Mouse (Mus musculus): ENCODE data around the gene Socs5. TPM values are rescaled to one million over a fixed set of nuclear protein-coding genes. Genes with fewer than 3 reads are reported as not detected.

Socs5 gene
- polyA plus RNA-seq, 1 experiment from 2014 or later: 8.5 TPM

GRCm38 (mm10) chr17:87112852-87113592 is 5.5 kb downstream of the Socs5 start:
- DNase-seq (ENCODE audit: low spot score): no peak
- Histone ChIP-seq H3K27ac (replicated peaks) (no peak overlapping the region), H3K4me3 (no peak overlapping the region), H3K27me3 (ENCODE audit: low read depth, poor library complexity, severe bottlenecking) (peaks cover 5% of the 10 kb centered on the region; the same call in 1 of the 2 replicates), H3K4me1 (peaks cover 15% of the 10 kb centered on the region), H3K36me3 (no peaks in the 10 kb centered on the region), H3K9me3 (replicated peaks) (no peaks in the 10 kb centered on the region)
- 82% methylated on average over 5 of the region's 5 CpGs for WGBS

- no peak for DNase-seq (ENCODE audit: low spot score)
- H3K27me3 ChIP-seq (ENCODE audit: low read depth, poor library complexity, severe bottlenecking): no peaks in the 10 kb centered on the region
- 0 out of 2 replicates have a peak, but pooled peaks cover 4% of the 10 kb centered on the region for H3K4me1 ChIP-seq
- 81% methylated on average over 6 of the region's 6 CpGs for WGBS
- H3K4me3 ChIP-seq: no peak overlapping the region
- no peak overlapping the region for H3K27ac ChIP-seq (replicated peaks)
- no peaks in the 10 kb centered on the region for H3K9me3 ChIP-seq (replicated peaks)
- H3K36me3 ChIP-seq: no peaks in the 10 kb centered on the region
These were observed 8.1 kb downstream of the Socs5 start for GRCm38 (mm10) chr17:87115615-87116014.

- DNase-seq (ENCODE audit: low spot score): no peak
- Histone ChIP-seq H3K27me3 (ENCODE audit: low read depth, poor library complexity, severe bottlenecking) (no peaks in the 10 kb centered on the region), H3K9me3 (replicated peaks) (no peaks in the 10 kb centered on the region), H3K27ac (replicated peaks) (no peak overlapping the region), H3K36me3 (no peaks in the 10 kb centered on the region), H3K4me1 (no peaks in the 10 kb centered on the region), H3K4me3 (no peak overlapping the region)
- WGBS: 92% methylated on average over 7 of the region's 7 CpGs
These were observed 11.6 kb downstream of the Socs5 start for GRCm38 (mm10) chr17:87118966-87119526.

- H3K4me3 ChIP-seq: peak overlapping the region; percentile 45
- H3K27ac ChIP-seq (replicated peaks): peak overlapping the region; percentile 52; the same call in 1 of the 2 replicates
These were observed 17.9 kb downstream of the Socs5 start for GRCm38 (mm10) chr17:87125344-87125743.

GRCm38 (mm10) chr17:87132258-87132657 is 24.8 kb downstream of the Socs5 start:
- Histone ChIP-seq H3K4me3 (no peak overlapping the region), H3K4me1 (no peaks in the 10 kb centered on the region), H3K27ac (replicated peaks) (no peak overlapping the region), H3K9me3 (replicated peaks) (no peaks in the 10 kb centered on the region), H3K36me3 (peaks cover 17% of the 10 kb centered on the region), H3K27me3 (ENCODE audit: low read depth, poor library complexity, severe bottlenecking) (no peaks in the 10 kb centered on the region)
- 87% methylated on average over 4 of the region's 4 CpGs for WGBS
- DNase-seq (ENCODE audit: low spot score): no peak

More at GRCm38 (mm10) chr17:87125344-87125743, 17.9 kb downstream of the Socs5 start:
- H3K4me1 ChIP-seq: peaks cover 8% of the 10 kb centered on the region
- DNase-seq (ENCODE audit: low spot score): peak; percentile 27
- peaks cover 11% of the 10 kb centered on the region for H3K36me3 ChIP-seq
- H3K27me3 ChIP-seq (ENCODE audit: low read depth, poor library complexity, severe bottlenecking): peaks cover 4% of the 10 kb centered on the region; the same call in 1 of the 2 replicates
- WGBS: 44% methylated on average over 24 of the region's 24 CpGs
- H3K9me3 ChIP-seq (replicated peaks): no peaks in the 10 kb centered on the region

GRCm38 (mm10) chr17:87133823-87134222 is 26.3 kb downstream of the Socs5 start:
- no peaks in the 10 kb centered on the region for H3K4me1 ChIP-seq
- no peak overlapping the region for H3K27ac ChIP-seq (replicated peaks)
- no peaks in the 10 kb centered on the region for H3K27me3 ChIP-seq (ENCODE audit: low read depth, poor library complexity, severe bottlenecking)
- H3K9me3 ChIP-seq (replicated peaks): no peaks in the 10 kb centered on the region
- peak; percentile 26 for DNase-seq (ENCODE audit: low spot score)
- peaks cover 17% of the 10 kb centered on the region for H3K36me3 ChIP-seq
- 70% methylated on average over 23 of the region's 23 CpGs for WGBS
- 0 out of 2 replicates have a peak overlapping the region, but pooled peaks have one; percentile 9 for H3K4me3 ChIP-seq

- DNase-seq (ENCODE audit: low spot score): no peak
- Histone ChIP-seq H3K27me3 (ENCODE audit: low read depth, poor library complexity, severe bottlenecking) (no peaks in the 10 kb centered on the region), H3K36me3 (peaks cover 17% of the 10 kb centered on the region), H3K4me3 (no peak overlapping the region), H3K9me3 (replicated peaks) (no peaks in the 10 kb centered on the region), H3K4me1 (no peaks in the 10 kb centered on the region), H3K27ac (replicated peaks) (no peak overlapping the region)
- WGBS: 94% methylated on average over 24 of the region's 24 CpGs
These were observed 27.2 kb downstream of the Socs5 start for GRCm38 (mm10) chr17:87134631-87135030.

GRCm38 (mm10) chr17:87135741-87136140 is 28.3 kb downstream of the Socs5 start:
- Histone ChIP-seq H3K4me1 (no peaks in the 10 kb centered on the region), H3K27ac (replicated peaks) (no peak overlapping the region), H3K4me3 (no peak overlapping the region), H3K9me3 (replicated peaks) (no peaks in the 10 kb centered on the region), H3K27me3 (ENCODE audit: low read depth, poor library complexity, severe bottlenecking) (no peaks in the 10 kb centered on the region), H3K36me3 (peaks cover 17% of the 10 kb centered on the region)
- DNase-seq (ENCODE audit: low spot score): no peak
- WGBS: 90% methylated on average over 6 of the region's 6 CpGs

GRCm38 (mm10) chr17:87141188-87141935 is 33.9 kb downstream of the Socs5 start:
- Histone ChIP-seq H3K9me3 (replicated peaks) (no peaks in the 10 kb centered on the region; the same call in 1 of the 2 replicates), H3K27ac (replicated peaks) (no peak overlapping the region), H3K4me1 (no peaks in the 10 kb centered on the region), H3K27me3 (ENCODE audit: low read depth, poor library complexity, severe bottlenecking) (no peaks in the 10 kb centered on the region), H3K36me3 (no peaks in the 10 kb centered on the region), H3K4me3 (no peak overlapping the region)
- 87% methylated on average over 9 of the region's 9 CpGs for WGBS
- DNase-seq (ENCODE audit: low spot score): no peak

GRCm38 (mm10) chr17:87142271-87142670 is 34.8 kb downstream of the Socs5 start:
- no peaks in the 10 kb centered on the region for H3K27me3 ChIP-seq (ENCODE audit: low read depth, poor library complexity, severe bottlenecking)
- peak; percentile 19 for DNase-seq (ENCODE audit: low spot score)
- 67% methylated on average over 11 of the region's 11 CpGs for WGBS
- H3K36me3 ChIP-seq: no peaks in the 10 kb centered on the region
- H3K4me3 ChIP-seq: no peak overlapping the region
- no peaks in the 10 kb centered on the region; the same call in 1 of the 2 replicates for H3K9me3 ChIP-seq (replicated peaks)
- no peaks in the 10 kb centered on the region for H3K4me1 ChIP-seq
- H3K27ac ChIP-seq (replicated peaks): no peak overlapping the region

- Histone ChIP-seq H3K36me3 (no peaks in the 10 kb centered on the region), H3K27ac (replicated peaks) (no peak overlapping the region), H3K4me1 (no peaks in the 10 kb centered on the region), H3K9me3 (replicated peaks) (no peaks in the 10 kb centered on the region; the same call in 1 of the 2 replicates), H3K4me3 (no peak overlapping the region), H3K27me3 (ENCODE audit: low read depth, poor library complexity, severe bottlenecking) (no peaks in the 10 kb centered on the region)
- 81% methylated on average over 14 of the region's 14 CpGs for WGBS
- no peak for DNase-seq (ENCODE audit: low spot score)
These were observed 35.7 kb downstream of the Socs5 start for GRCm38 (mm10) chr17:87143186-87143585.

- Histone ChIP-seq H3K36me3 (no peaks in the 10 kb centered on the region), H3K9me3 (replicated peaks) (no peaks in the 10 kb centered on the region; the same call in 1 of the 2 replicates), H3K4me3 (no peak overlapping the region), H3K27me3 (ENCODE audit: low read depth, poor library complexity, severe bottlenecking) (no peaks in the 10 kb centered on the region), H3K27ac (replicated peaks) (no peak overlapping the region), H3K4me1 (no peaks in the 10 kb centered on the region)
- 86% methylated on average over 8 of the region's 8 CpGs for WGBS
- DNase-seq (ENCODE audit: low spot score): no peak
These were observed 39.0 kb downstream of the Socs5 start for GRCm38 (mm10) chr17:87146415-87147021.
